Mouse (Mus musculus) heart, embryonic 11.5 days (tissue): ENCODE data around the gene Slc5a8. TPM values are rescaled to one million over a fixed set of nuclear protein-coding genes. Genes with fewer than 3 reads are reported as not detected.

Source experiments
- ATAC-seq: fragments of 200-750 bp; cut with Nextera tagmentation; replicated peaks from 2 replicates; pipeline ENCODE4 v1.8.0; 2017; ENCODE audit warnings: moderate library complexity; ENCODE audit not compliant: insufficient number of reproducible peaks, low FRiP score, low TSS enrichment
- H3K27ac ChIP-seq: fragments of 300-500 bp; sonication (generic); 2 replicates; pipeline ENCODE4 v1.5.1; 2014; ENCODE audit warnings: mild to moderate bottlenecking, low read depth, low read length
- H3K27me3 ChIP-seq: fragments of 300-500 bp; sonication (generic); 2 replicates; pipeline ENCODE4 v1.6.1; 2014; ENCODE audit warnings: mild to moderate bottlenecking, low read length, mixed read lengths; ENCODE audit not compliant: control insufficient read depth, insufficient read depth
- H3K36me3 ChIP-seq: fragments of 300-500 bp; sonication (generic); 2 replicates; pipeline ENCODE4 v1.6.1; 2014; ENCODE audit warnings: mild to moderate bottlenecking, low read length, moderate library complexity, mixed read lengths; ENCODE audit not compliant: control insufficient read depth, insufficient read depth
- H3K4me1 ChIP-seq: fragments of 300-500 bp; sonication (generic); 2 replicates; pipeline ENCODE4 v1.6.1; 2014; ENCODE audit warnings: low read length; ENCODE audit not compliant: control insufficient read depth, insufficient read depth
- H3K4me2 ChIP-seq: fragments of 300-500 bp; sonication (generic); 2 replicates; pipeline ENCODE4 v1.6.1; 2014; ENCODE audit warnings: mild to moderate bottlenecking, moderate library complexity
- H3K4me3 ChIP-seq: fragments of 300-500 bp; sonication (generic); 2 replicates; pipeline ENCODE4 v1.5.1; 2014; ENCODE audit warnings: low read depth, low read length
- H3K9ac ChIP-seq: fragments of 300-500 bp; sonication (generic); 2 replicates; pipeline ENCODE4 v1.6.1; 2014; ENCODE audit warnings: mild to moderate bottlenecking, low read depth, low read length, moderate library complexity
- H3K9me3 ChIP-seq: fragments of 300-500 bp; sonication (generic); replicated peaks from 2 replicates; pipeline ENCODE4 v1.6.1; 2016; ENCODE audit warnings: low read length; ENCODE audit not compliant: control insufficient read depth
- WGBS: fragments of 180-500 bp; shearing (Covaris S2); extraction: QIAGEN DNeasy Blood & Tissue Kit; methylation state at CpG from one replicate; pipeline ENCODE4 v1.1.7; 2014; ENCODE audit not compliant: insufficient replicate concordance; 5-methylcytosine and 5-hydroxymethylcytosine counted together
- polyA plus RNA-seq: library from polyadenylated mRNA; unstranded; fragments of >200 nt; fragmentation: Nextera tagmentation; extraction: Ambion mirVana; gene quantifications from 2 replicates; pipeline ENCODE4 v1.2.1, GENCODE M21; 2014

The Slc5a8 gene
- polyA plus RNA-seq, 1 experiment from 2014 or later, result not detected

DNA sequence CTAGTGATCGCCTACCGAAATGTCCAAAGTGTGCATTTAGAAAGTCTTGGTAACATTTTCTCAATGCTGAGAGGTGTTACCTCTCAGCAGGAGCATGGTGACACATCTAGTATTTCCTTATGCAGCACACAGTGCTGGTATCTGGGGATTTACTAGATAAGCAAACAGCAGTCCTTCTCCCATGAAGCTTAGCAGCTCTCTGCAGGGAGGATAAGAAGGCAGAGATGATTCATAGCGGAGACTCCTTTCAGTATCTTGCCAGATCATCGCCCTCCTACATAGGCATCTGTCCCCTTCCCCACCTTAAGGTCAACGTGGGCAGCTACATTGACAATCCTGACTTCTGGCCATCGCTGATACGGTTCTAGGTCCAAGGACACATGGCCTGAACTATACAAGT, 8.4 kb upstream of the Slc5a8 start:
- Histone ChIP-seq H3K9ac (no peak overlapping the region), H3K4me3 (no peak overlapping the region), H3K27ac (no peak overlapping the region), H3K36me3 (no peaks in the 10 kb centered on the region), H3K4me1 (no peaks in the 10 kb centered on the region), H3K9me3 (no peaks in the 10 kb centered on the region), H3K27me3 (no peaks in the 10 kb centered on the region), H3K4me2 (no peak overlapping the region)
- WGBS, result 57% methylated on average over 7 of the region's 7 CpGs
- ATAC-seq, result no peak

DNA sequence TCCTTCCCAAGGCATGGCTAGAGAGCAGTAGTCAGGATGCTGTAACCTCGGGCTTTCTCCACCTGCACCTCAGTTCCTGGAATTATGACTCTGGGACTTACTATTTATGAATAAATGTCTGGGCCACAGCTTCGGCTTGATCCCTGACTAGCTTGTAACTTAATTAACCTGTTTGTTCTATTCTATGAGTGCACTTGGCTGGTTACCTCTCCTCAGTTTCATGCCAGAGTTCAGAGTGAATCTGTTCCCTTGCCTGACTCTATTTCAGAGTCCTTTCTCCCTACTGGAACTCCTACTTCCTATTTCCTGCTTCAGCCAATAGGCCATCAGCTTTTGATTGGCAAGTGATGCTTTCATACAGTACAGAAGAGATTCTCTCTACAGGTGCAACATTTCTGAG, 2.1 kb upstream of the Slc5a8 start:
- H3K27ac ChIP-seq, result no peak overlapping the region
- ATAC-seq, result no peak
- WGBS, result 74% methylated on average over 2 of the region's 2 CpGs
- H3K36me3 ChIP-seq, result no peaks in the 10 kb centered on the region
- no peak overlapping the region for H3K4me3 ChIP-seq
- no peaks in the 10 kb centered on the region for H3K9me3 ChIP-seq
- H3K4me2 ChIP-seq, result no peak overlapping the region
- peaks cover 3% of the 10 kb centered on the region; the same call in 1 of the 2 replicates for H3K4me1 ChIP-seq
- no peak overlapping the region for H3K9ac ChIP-seq
- peaks cover 27% of the 10 kb centered on the region for H3K27me3 ChIP-seq

DNA sequence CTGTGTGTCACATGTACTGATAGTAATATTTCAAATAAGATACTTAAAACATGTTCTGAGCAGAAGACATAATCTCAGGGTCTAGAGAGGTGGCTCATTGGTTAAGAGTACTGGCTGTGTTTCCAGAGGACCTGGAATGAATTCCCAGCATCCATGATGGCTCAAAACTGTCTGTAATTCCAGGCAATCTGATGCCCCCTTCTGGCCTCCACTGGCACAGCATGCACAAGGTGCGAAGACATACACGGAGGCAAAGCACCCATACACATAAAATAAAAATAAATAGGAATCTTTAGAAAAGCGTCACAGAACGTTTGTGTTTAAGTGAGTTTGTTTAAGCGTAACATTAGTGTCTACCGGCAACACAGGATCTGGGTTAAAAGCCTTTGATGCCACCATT, 956 bp upstream of the Slc5a8 start:
- H3K9me3 ChIP-seq, result no peaks in the 10 kb centered on the region
- no peak for ATAC-seq
- no peak overlapping the region for H3K4me3 ChIP-seq
- no peak overlapping the region for H3K4me2 ChIP-seq
- 73% methylated on average over 6 of the region's 6 CpGs for WGBS
- no peaks in the 10 kb centered on the region for H3K36me3 ChIP-seq
- H3K9ac ChIP-seq, result no peak overlapping the region
- peaks cover 3% of the 10 kb centered on the region; the same call in 1 of the 2 replicates for H3K4me1 ChIP-seq
- H3K27ac ChIP-seq, result no peak overlapping the region
- H3K27me3 ChIP-seq, result peaks cover 28% of the 10 kb centered on the region

DNA sequence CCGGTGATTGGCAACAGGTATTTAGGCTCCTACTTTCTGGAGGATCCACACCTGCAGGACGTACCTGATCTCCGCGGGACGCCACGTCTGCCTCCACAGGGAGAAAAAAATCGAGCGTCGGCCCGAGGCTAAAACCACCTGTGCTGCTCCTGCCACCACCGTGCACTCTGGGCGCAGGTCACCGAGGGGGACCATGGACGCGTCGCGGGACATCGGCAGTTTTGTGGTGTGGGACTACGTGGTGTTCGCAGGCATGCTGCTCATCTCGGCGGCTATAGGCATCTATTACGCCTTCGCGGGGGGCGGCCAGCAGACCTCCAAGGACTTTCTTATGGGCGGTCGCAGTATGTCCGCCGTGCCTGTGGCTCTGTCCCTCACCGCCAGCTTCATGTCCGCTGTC, 322 bp downstream of the Slc5a8 start:
- Histone ChIP-seq H3K9me3 (no peaks in the 10 kb centered on the region), H3K4me3 (peak overlapping the region; percentile 37), H3K27ac (no peak overlapping the region), H3K4me1 (peaks cover 3% of the 10 kb centered on the region; the same call in 1 of the 2 replicates), H3K9ac (no peak overlapping the region), H3K4me2 (peak overlapping the region; percentile 71), H3K36me3 (no peaks in the 10 kb centered on the region), H3K27me3 (peaks cover 28% of the 10 kb centered on the region)
- 2% methylated on average over 32 of the region's 32 CpGs for WGBS
- ATAC-seq, result no peak

DNA sequence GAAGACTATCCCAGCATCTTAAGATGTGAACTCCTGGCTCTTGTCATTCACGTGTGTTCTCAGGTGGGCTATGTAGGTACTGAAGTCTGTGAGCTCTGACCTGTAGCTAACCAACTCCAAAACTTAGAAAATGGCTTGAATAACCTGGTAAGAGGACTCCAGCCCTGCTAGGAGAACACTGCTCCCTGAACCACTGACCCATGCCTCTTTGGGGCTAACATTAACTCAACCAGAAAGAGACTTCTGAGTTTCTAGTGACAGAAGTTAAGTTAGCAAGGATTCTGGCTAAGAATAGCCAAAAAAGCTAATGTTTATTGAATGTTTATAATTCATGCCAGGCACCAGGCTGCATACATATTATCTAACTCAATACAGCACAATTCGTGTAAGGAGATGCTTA, 2.6 kb downstream of the Slc5a8 start:
- ATAC-seq, result no peak

DNA sequence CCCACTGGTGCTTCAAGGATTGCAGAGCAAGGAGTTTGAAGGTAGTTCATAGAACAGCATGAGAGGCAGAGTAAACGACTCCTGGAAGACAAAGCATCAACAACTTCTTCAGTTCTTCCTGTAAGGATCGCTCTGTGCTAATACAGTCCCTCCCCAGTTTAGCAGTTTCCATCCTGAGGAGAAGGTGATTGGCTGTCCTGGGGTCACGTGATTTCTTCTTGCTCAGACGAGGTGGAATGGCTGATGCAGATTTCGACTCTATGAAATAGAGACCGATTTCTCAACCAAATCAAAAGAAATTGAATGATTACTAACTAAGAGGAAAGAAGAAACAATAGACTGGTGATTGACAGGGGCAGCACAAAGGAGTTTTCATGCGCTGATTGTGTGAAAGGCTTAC, 5.6 kb downstream of the Slc5a8 start:
- H3K4me2 ChIP-seq, result no peak overlapping the region
- H3K4me1 ChIP-seq, result no peaks in the 10 kb centered on the region
- H3K27me3 ChIP-seq, result peaks cover 10% of the 10 kb centered on the region
- WGBS, result 71% methylated on average over 7 of the region's 7 CpGs
- no peak overlapping the region for H3K4me3 ChIP-seq
- no peak for ATAC-seq
- H3K27ac ChIP-seq, result no peak overlapping the region
- H3K36me3 ChIP-seq, result no peaks in the 10 kb centered on the region
- no peaks in the 10 kb centered on the region for H3K9me3 ChIP-seq
- H3K9ac ChIP-seq, result no peak overlapping the region

More for the DNA sequence above, 2.6 kb downstream of the Slc5a8 start:
- Histone ChIP-seq H3K9ac (no peak overlapping the region), H3K36me3 (no peaks in the 10 kb centered on the region), H3K27me3 (peaks cover 28% of the 10 kb centered on the region), H3K4me1 (peaks cover 3% of the 10 kb centered on the region; the same call in 1 of the 2 replicates), H3K27ac (no peak overlapping the region), H3K4me3 (no peak overlapping the region), H3K4me2 (no peak overlapping the region), H3K9me3 (no peaks in the 10 kb centered on the region)
- WGBS, result 71% methylated on average over 2 of the region's 2 CpGs

DNA sequence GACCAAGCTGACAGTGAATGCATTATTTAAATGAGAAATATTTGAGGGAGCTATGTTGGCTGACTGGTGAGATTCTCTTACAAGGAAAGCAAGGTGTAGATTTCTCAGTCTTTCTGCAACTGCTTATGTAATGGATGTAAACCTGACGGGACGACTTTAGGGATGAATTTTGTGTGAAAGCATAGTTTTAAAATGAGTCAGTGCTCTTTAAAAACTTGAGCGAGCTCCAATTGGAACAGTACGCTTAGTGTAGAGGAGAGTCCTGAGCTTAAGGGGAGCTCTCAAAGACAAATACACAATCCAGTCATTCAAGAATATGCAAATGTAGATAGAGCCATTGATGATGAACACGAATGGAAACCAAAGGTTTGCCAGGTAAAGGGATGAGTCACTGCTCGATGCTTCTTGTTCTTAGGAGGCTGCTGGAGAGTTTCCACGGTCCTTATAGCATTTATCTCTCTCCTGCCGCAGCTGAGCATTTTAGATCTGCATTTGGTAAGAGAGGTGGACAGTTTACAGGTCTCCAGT, 6.8 kb downstream of the Slc5a8 start:
- H3K4me1 ChIP-seq, result no peaks in the 10 kb centered on the region
- H3K36me3 ChIP-seq, result no peaks in the 10 kb centered on the region
- H3K9me3 ChIP-seq, result no peaks in the 10 kb centered on the region
- peaks cover 4% of the 10 kb centered on the region; the same call in 1 of the 2 replicates for H3K27me3 ChIP-seq
- H3K4me3 ChIP-seq, result no peak overlapping the region
- H3K4me2 ChIP-seq, result no peak overlapping the region
- WGBS, result 77% methylated on average over 8 of the region's 8 CpGs
- no peak overlapping the region for H3K27ac ChIP-seq
- no peak overlapping the region for H3K9ac ChIP-seq
- ATAC-seq, result no peak

DNA sequence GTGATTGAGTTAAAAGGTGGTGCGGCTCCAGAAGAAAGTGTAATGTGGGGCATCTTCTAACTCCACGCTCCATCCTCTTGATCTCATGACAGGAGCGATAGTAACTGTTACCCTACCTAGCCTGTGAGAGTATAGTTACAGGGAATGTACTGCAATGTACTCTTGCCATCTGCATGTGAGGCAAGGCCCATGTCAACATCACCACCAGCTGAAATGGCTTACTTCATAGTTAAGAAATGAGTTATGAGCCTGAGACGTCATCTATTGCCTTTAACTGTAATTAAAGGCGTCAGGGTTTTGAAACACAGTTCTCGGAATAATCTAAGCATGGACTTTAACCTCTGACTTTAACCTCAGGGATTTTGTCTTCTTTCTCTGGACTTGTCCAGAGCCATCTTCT, 11.2 kb downstream of the Slc5a8 start:
- H3K9me3 ChIP-seq, result no peaks in the 10 kb centered on the region
- no peaks in the 10 kb centered on the region for H3K36me3 ChIP-seq
- ATAC-seq, result no peak
- H3K4me2 ChIP-seq, result no peak overlapping the region
- H3K4me1 ChIP-seq, result no peaks in the 10 kb centered on the region
- 76% methylated on average over 6 of the region's 6 CpGs for WGBS
- no peaks in the 10 kb centered on the region for H3K27me3 ChIP-seq
- H3K9ac ChIP-seq, result no peak overlapping the region
- no peak overlapping the region for H3K27ac ChIP-seq
- no peak overlapping the region for H3K4me3 ChIP-seq

DNA sequence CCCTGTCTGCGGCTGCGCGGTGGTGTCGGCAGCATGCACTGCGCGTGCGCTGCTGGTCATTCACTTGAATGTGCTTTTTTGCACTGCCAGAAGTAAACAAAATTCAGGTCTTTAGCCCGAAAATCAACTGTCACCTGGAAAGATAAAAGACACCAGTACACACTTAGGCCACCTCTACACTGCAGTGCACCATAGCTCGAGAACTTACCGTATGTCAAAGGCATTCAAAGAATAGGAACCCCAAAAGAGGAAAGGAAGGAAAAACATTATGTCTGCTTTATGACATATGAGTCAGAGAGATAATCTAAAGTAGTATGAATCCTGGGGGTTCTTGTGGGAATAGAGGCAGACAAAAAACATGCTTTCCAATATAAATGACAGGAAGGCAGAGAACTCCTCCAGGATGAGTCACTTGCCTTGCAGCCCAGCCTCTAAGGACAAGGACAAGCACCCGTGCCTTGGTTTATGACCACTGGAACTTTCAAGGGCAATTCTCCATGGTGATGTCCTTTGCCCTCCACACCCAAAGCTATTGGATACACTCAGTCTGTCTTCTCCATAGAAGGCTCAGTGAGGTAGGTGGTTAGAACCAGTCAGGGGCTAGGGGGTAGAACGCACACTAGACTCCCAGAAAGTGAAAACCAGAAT, 64.0 kb downstream of the Slc5a8 start:
- Histone ChIP-seq H3K27me3 (no peaks in the 10 kb centered on the region), H3K4me3 (no peak overlapping the region), H3K9ac (no peak overlapping the region), H3K9me3 (no peaks in the 10 kb centered on the region), H3K36me3 (no peaks in the 10 kb centered on the region), H3K27ac (no peak overlapping the region), H3K4me1 (no peaks in the 10 kb centered on the region), H3K4me2 (no peak overlapping the region)
- no peak for ATAC-seq
- WGBS, result 86% methylated on average over 12 of the region's 12 CpGs
